Mouse (Mus musculus) erythroblast, embryonic 14.5 days (primary cell): ENCODE measurements around the gene Wfdc9.

ENCODE experiments used
- GATA1 ChIP-seq: IDR thresholded peaks from 2 replicates; pipeline ENCODE4 v1.6.1; 2012; ENCODE audit warnings: low read length, inconsistent platforms, mixed read lengths
- TAL1 ChIP-seq: IDR thresholded peaks from 3 replicates; pipeline ENCODE4 v1.6.1; 2012; ENCODE audit warnings: low read length, inconsistent platforms, mixed read lengths

- no peak for TF ChIP-seq GATA1
- no peak for TF ChIP-seq TAL1
These were observed 525 bp downstream of the Wfdc9 start, which contains the start of gene Wfdc10 for GRCm38 (mm10) chr2:164655858-164656257.
